Mouse (Mus musculus): ENCODE data around the gene Ksr1. TPM values are rescaled to one million over a fixed set of nuclear protein-coding genes. Genes with fewer than 3 reads are reported as not detected.
A peak's percentile ranks its signal among the peaks of the same experiment; 100 is the strongest.

Gene Ksr1
- polyA plus RNA-seq, 1 experiment from 2014 or later, result 3.8 TPM

DNA sequence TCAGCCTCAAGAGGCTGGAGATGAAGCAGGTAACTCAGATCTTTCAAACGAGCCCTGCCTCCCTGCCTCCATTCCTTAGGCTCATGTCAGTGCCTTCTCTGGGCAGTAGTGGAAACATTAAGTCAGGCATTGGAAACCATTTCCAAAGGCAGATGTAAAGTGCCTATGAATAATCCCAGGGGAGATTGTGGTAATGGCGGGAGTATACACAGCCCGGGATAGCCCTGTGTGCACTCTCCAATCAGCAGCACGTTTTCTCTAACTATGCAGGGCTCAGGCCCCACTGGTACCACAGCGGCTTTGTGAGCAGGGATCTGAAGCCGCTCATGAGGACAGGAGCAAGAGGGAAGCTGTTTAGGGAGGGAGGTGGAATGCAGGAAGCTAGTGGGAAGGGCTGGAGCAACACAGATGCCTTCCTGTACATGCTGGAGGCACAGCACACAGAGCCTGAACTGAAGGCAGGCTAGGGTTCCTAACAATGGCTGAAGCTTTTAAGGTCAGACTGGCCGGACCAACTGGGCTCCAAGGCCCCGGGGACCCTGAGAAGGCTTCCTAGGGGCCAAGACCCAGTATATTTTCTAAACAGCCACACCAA lies 99.5 kb downstream of the Ksr1 start:
- Histone ChIP-seq H3K9me3 (ENCODE audit: low read length) (peaks cover 6% of the 10 kb centered on the region; the same call in 1 of the 2 replicates), H3K27ac (ENCODE audit: low read length) (peak overlapping the region; percentile 39), H3K4me3 (ENCODE audit: low read length) (no peak overlapping the region), H3K4me2 (replicated peaks; ENCODE audit: low read depth, low read length) (no peak overlapping the region), H3K4me1 (ENCODE audit: insufficient read depth, low read length) (peaks cover 10% of the 10 kb centered on the region; the same call in 1 of the 2 replicates), H3K9ac (replicated peaks; ENCODE audit: low read length) (peak overlapping the region; percentile 33; the same call in 1 of the 2 replicates), H3K36me3 (ENCODE audit: insufficient read depth, low read length) (peaks cover 7% of the 10 kb centered on the region; the same call in 1 of the 2 replicates), H3K27me3 (ENCODE audit: insufficient read depth, low read length) (no peaks in the 10 kb centered on the region)
- ATAC-seq (ENCODE audit: low FRiP score, low TSS enrichment), result peak; percentile 43
- 54% methylated on average over 8 of the region's 8 CpGs for WGBS

DNA sequence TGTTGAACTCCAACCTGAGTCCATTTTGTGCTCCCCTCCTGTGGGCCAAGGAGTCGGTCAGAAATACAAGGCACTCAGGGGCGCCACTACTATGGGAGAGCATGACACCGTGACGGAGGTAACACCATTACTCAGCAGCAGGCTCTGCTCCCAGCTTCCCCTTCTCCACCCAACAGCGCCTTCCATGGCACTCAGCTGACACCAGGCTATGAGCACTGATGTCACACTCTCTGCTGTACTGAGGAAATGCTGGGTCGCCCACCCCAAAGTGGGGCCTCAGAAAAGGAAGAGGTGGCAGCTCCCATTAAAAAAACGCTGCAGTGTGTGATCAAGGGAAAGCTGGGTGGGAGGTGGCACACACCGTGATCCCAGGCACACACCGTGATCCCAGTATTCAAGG lies 101.0 kb downstream of the Ksr1 start:
- no peak overlapping the region for H3K4me3 ChIP-seq (ENCODE audit: low read length)
- H3K9ac ChIP-seq (replicated peaks; ENCODE audit: low read length), result no peak overlapping the region
- peaks cover 17% of the 10 kb centered on the region for H3K36me3 ChIP-seq (ENCODE audit: insufficient read depth, low read length)
- ATAC-seq (ENCODE audit: low FRiP score, low TSS enrichment), result no peak
- H3K9me3 ChIP-seq (ENCODE audit: low read length), result peaks cover 6% of the 10 kb centered on the region; the same call in 1 of the 2 replicates
- peaks cover 10% of the 10 kb centered on the region; the same call in 1 of the 2 replicates for H3K4me1 ChIP-seq (ENCODE audit: insufficient read depth, low read length)
- no peak overlapping the region for H3K27ac ChIP-seq (ENCODE audit: low read length)
- H3K27me3 ChIP-seq (ENCODE audit: insufficient read depth, low read length), result no peaks in the 10 kb centered on the region
- H3K4me2 ChIP-seq (replicated peaks; ENCODE audit: low read depth, low read length), result no peak overlapping the region
- WGBS, result 73% methylated on average over 9 of the region's 9 CpGs

DNA sequence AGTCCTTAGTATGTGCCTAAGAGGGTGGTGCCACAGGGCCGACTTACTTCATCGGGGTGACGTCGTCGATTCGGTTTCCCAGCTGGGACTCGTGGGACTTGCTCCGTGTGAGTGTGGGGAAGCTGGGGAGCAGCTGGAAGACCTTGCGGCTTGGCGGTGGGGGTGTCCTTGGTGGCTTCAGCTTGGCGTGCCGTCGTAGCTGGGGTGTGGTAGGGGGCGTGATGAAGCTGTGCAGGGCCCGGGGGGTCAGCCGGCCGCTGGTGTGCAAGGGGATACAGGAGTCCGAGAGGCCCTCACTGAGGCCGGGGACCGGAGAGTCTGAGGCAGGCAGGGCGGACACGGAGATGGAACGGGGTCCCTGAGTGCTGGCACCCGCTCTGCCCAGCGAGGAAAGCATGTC lies 101.4 kb downstream of the Ksr1 start:
- WGBS, result 95% methylated on average over 25 of the region's 25 CpGs
- no peak overlapping the region for H3K4me3 ChIP-seq (ENCODE audit: low read length)
- H3K4me1 ChIP-seq (ENCODE audit: insufficient read depth, low read length), result peaks cover 10% of the 10 kb centered on the region; the same call in 1 of the 2 replicates
- H3K27ac ChIP-seq (ENCODE audit: low read length), result no peak overlapping the region
- no peak overlapping the region for H3K9ac ChIP-seq (replicated peaks; ENCODE audit: low read length)
- no peak overlapping the region for H3K4me2 ChIP-seq (replicated peaks; ENCODE audit: low read depth, low read length)
- no peak for ATAC-seq (ENCODE audit: low FRiP score, low TSS enrichment)
- H3K36me3 ChIP-seq (ENCODE audit: insufficient read depth, low read length), result peaks cover 17% of the 10 kb centered on the region
- no peaks in the 10 kb centered on the region for H3K27me3 ChIP-seq (ENCODE audit: insufficient read depth, low read length)
- H3K9me3 ChIP-seq (ENCODE audit: low read length), result peaks cover 6% of the 10 kb centered on the region; the same call in 1 of the 2 replicates

DNA sequence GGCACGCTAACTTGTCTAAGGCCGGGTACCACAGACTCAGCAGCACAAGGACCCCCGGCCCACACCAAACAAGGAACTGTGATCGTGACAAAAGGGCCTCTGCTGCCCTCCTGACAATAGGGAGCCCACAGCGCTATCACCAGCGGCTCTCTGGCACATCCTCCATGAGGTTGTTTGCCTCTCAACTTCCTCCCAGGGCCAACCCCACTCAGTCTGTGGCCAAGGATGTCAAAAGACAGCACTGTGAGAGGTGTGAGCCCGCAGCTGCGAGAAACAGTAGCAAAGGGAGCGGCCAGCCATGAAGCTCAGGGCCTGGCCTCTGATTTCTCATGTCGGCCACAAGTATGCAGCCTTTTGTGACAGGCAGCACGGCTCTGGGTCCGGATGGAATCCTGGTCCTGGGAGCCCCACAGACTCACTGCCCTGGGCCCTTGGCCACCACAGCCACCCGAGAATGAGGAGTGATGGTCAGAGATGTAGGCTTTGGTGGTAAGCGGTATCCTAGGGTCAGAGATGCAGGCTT lies 104.2 kb downstream of the Ksr1 start:
- Histone ChIP-seq H3K4me3 (ENCODE audit: low read length) (no peak overlapping the region), H3K4me2 (replicated peaks; ENCODE audit: low read depth, low read length) (no peak overlapping the region), H3K9me3 (ENCODE audit: low read length) (no peaks in the 10 kb centered on the region), H3K27me3 (ENCODE audit: insufficient read depth, low read length) (no peaks in the 10 kb centered on the region), H3K36me3 (ENCODE audit: insufficient read depth, low read length) (peaks cover 15% of the 10 kb centered on the region), H3K27ac (ENCODE audit: low read length) (no peak overlapping the region), H3K4me1 (ENCODE audit: insufficient read depth, low read length) (peaks cover 5% of the 10 kb centered on the region; the same call in 1 of the 2 replicates), H3K9ac (replicated peaks; ENCODE audit: low read length) (no peak overlapping the region)
- no peak for ATAC-seq (ENCODE audit: low FRiP score, low TSS enrichment)
- WGBS, result 65% methylated on average over 14 of the region's 14 CpGs

DNA sequence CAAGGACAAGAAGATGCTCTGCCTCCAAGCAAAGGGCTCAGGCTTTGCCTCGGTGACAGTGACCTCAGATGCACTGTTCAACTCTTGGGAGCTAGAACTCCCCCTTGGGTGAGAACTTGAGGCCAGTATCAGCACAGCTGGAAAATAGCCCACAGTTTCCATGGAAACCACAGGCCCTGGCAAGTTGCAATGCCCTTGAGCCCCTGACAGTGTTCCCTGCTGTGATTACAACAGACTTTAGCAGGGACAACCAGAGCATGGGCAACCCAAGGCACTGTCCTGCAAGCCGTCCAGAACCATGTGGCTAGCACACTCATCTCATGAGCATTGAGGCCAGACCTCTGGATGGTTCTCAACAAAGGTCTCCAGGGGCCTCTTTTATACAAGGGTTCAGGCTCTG lies 106.7 kb downstream of the Ksr1 start:
- Histone ChIP-seq H3K4me2 (replicated peaks; ENCODE audit: low read depth, low read length) (no peak overlapping the region), H3K36me3 (ENCODE audit: insufficient read depth, low read length) (peaks cover 10% of the 10 kb centered on the region), H3K27me3 (ENCODE audit: insufficient read depth, low read length) (no peaks in the 10 kb centered on the region), H3K4me1 (ENCODE audit: insufficient read depth, low read length) (no peaks in the 10 kb centered on the region), H3K4me3 (ENCODE audit: low read length) (no peak overlapping the region), H3K9me3 (ENCODE audit: low read length) (no peaks in the 10 kb centered on the region), H3K27ac (ENCODE audit: low read length) (no peak overlapping the region), H3K9ac (replicated peaks; ENCODE audit: low read length) (no peak overlapping the region)
- ATAC-seq (ENCODE audit: low FRiP score, low TSS enrichment), result no peak
- WGBS, result 53% methylated on average over 2 of the region's 2 CpGs

DNA sequence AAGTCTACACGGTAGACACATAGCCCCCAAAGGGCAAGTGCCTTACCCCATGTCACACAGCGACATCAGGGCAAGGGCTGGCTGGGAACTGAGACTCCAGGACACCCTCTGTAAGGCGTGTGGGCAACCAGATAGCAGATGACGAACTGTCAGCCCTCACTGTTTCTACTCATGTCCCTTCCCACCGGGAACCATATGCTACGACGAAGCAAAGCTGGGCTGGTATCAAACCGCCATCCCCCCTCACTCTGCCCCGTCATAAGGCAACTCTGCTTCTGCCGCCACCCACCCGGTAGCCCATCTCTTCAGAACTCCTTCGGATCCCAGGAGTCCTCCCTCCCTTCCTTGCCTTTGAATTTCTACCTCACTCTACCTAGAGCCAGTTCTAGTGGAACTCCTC lies 108.7 kb downstream of the Ksr1 start:
- H3K36me3 ChIP-seq (ENCODE audit: insufficient read depth, low read length), result peaks cover 10% of the 10 kb centered on the region
- no peaks in the 10 kb centered on the region for H3K4me1 ChIP-seq (ENCODE audit: insufficient read depth, low read length)
- H3K27ac ChIP-seq (ENCODE audit: low read length), result no peak overlapping the region
- ATAC-seq (ENCODE audit: low FRiP score, low TSS enrichment), result no peak
- 91% methylated on average over 12 of the region's 12 CpGs for WGBS
- H3K9ac ChIP-seq (replicated peaks; ENCODE audit: low read length), result no peak overlapping the region
- H3K9me3 ChIP-seq (ENCODE audit: low read length), result no peaks in the 10 kb centered on the region
- H3K4me2 ChIP-seq (replicated peaks; ENCODE audit: low read depth, low read length), result no peak overlapping the region
- H3K4me3 ChIP-seq (ENCODE audit: low read length), result no peak overlapping the region
- no peaks in the 10 kb centered on the region for H3K27me3 ChIP-seq (ENCODE audit: insufficient read depth, low read length)

DNA sequence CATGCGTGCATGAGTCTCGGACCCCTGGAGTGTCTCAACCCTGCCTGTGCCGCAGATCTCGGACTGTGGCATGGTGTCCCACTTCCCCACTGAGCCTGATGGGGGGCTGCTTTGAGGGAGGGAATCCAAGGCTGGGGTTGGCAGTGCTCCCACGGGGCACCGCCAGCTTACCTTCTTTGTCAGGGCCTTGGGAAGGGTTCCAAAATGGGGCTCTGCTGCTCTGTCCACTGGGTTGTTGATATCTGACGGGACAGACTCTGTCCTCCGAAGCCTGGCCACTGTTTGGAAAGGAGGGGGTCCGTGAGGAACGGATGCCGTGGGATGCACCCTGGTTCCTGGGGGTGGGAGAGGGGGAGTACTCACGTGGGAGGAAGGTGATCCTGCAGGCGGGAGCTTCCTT lies 109.9 kb downstream of the Ksr1 start:
- no peak overlapping the region for H3K9ac ChIP-seq (replicated peaks; ENCODE audit: low read length)
- peaks cover 12% of the 10 kb centered on the region for H3K36me3 ChIP-seq (ENCODE audit: insufficient read depth, low read length)
- no peak overlapping the region for H3K27ac ChIP-seq (ENCODE audit: low read length)
- no peaks in the 10 kb centered on the region for H3K4me1 ChIP-seq (ENCODE audit: insufficient read depth, low read length)
- 69% methylated on average over 13 of the region's 13 CpGs for WGBS
- H3K27me3 ChIP-seq (ENCODE audit: insufficient read depth, low read length), result no peaks in the 10 kb centered on the region
- H3K9me3 ChIP-seq (ENCODE audit: low read length), result no peaks in the 10 kb centered on the region
- ATAC-seq (ENCODE audit: low FRiP score, low TSS enrichment), result no peak
- no peak overlapping the region for H3K4me3 ChIP-seq (ENCODE audit: low read length)
- no peak overlapping the region for H3K4me2 ChIP-seq (replicated peaks; ENCODE audit: low read depth, low read length)

DNA sequence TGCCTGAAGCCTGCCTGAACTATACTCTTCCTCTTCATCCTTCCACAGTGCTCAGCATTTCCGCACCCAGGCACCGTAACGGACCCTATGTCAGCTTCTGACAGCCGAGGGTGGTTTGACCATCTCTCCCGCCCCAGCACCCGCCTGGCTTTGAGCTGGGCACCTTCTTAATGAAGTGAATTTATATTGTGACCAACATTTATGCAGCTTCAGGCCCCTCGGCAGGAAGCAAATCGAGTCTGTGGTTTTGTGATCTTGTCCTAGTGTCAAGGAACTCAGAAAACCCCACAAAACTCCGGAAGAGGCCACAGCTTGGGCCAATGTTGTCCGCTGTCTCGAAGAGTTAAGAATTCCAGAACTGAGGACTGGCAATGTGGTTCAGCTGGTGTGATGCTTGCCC lies 112.6 kb downstream of the Ksr1 start:
- H3K9ac ChIP-seq (replicated peaks; ENCODE audit: low read length), result no peak overlapping the region
- H3K36me3 ChIP-seq (ENCODE audit: insufficient read depth, low read length), result 0 out of 2 replicates have a peak, but pooled peaks cover 6% of the 10 kb centered on the region
- H3K27me3 ChIP-seq (ENCODE audit: insufficient read depth, low read length), result no peaks in the 10 kb centered on the region
- no peak overlapping the region for H3K27ac ChIP-seq (ENCODE audit: low read length)
- no peak overlapping the region for H3K4me2 ChIP-seq (replicated peaks; ENCODE audit: low read depth, low read length)
- no peaks in the 10 kb centered on the region for H3K9me3 ChIP-seq (ENCODE audit: low read length)
- no peak for ATAC-seq (ENCODE audit: low FRiP score, low TSS enrichment)
- no peaks in the 10 kb centered on the region for H3K4me1 ChIP-seq (ENCODE audit: insufficient read depth, low read length)
- 88% methylated on average over 11 of the region's 11 CpGs for WGBS
- no peak overlapping the region for H3K4me3 ChIP-seq (ENCODE audit: low read length)

DNA sequence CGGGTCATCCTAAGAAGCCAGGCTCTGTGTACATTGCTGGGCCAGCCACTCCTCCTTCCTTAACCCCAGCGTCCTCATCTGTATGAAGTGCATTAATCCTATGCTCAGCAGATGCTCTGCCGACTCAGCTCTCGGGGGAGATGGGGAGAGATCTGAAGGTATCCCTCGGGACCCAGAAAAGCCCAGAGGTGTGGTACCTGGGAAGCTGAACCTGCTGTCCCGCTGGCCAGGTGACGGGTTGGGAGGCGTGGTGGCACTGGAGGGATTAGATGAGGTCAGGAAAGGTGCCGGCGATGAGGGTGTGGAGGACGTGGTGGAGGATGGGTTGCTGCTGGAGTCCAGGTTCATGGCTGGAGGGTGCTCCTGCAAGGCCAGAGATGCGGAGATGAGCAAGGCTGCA lies 113.2 kb downstream of the Ksr1 start:
- Histone ChIP-seq H3K27ac (ENCODE audit: low read length) (no peak overlapping the region), H3K4me3 (ENCODE audit: low read length) (no peak overlapping the region), H3K36me3 (ENCODE audit: insufficient read depth, low read length) (0 out of 2 replicates have a peak, but pooled peaks cover 6% of the 10 kb centered on the region), H3K9me3 (ENCODE audit: low read length) (no peaks in the 10 kb centered on the region), H3K9ac (replicated peaks; ENCODE audit: low read length) (no peak overlapping the region), H3K4me1 (ENCODE audit: insufficient read depth, low read length) (no peaks in the 10 kb centered on the region), H3K27me3 (ENCODE audit: insufficient read depth, low read length) (no peaks in the 10 kb centered on the region), H3K4me2 (replicated peaks; ENCODE audit: low read depth, low read length) (no peak overlapping the region)
- WGBS, result 76% methylated on average over 12 of the region's 12 CpGs
- no peak for ATAC-seq (ENCODE audit: low FRiP score, low TSS enrichment)

DNA sequence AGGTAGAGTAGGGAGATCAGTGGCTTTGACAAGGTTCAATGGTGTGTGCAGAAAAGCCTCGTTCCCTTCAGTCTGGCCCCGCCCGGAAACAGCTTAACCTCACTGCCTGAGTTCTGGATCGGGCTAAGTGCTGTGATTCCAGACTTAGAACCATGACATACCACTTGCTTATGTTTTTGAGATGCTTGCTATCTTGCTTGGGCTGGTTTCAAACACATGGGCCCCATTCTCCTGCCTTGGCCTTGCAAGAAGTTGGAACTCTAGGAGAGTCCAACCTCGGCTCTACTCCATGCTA lies 114.8 kb downstream of the Ksr1 start:
- Histone ChIP-seq H3K4me2 (replicated peaks; ENCODE audit: low read depth, low read length) (no peak overlapping the region), H3K4me1 (ENCODE audit: insufficient read depth, low read length) (no peaks in the 10 kb centered on the region), H3K27me3 (ENCODE audit: insufficient read depth, low read length) (no peaks in the 10 kb centered on the region), H3K27ac (ENCODE audit: low read length) (no peak overlapping the region), H3K9ac (replicated peaks; ENCODE audit: low read length) (no peak overlapping the region), H3K9me3 (ENCODE audit: low read length) (no peaks in the 10 kb centered on the region), H3K36me3 (ENCODE audit: insufficient read depth, low read length) (peaks cover 10% of the 10 kb centered on the region; the same call in 1 of the 2 replicates), H3K4me3 (ENCODE audit: low read length) (no peak overlapping the region)
- ATAC-seq (ENCODE audit: low FRiP score, low TSS enrichment), result no peak
- WGBS, result 65% methylated on average over 5 of the region's 5 CpGs
